Mouse (Mus musculus): ENCODE data around the gene Ptpn13. TPM values are rescaled to one million over a fixed set of nuclear protein-coding genes. Genes with fewer than 3 reads are reported as not detected.

The Ptpn13 gene
- polyA plus RNA-seq, 1 experiment from 2014 or later, result 4.1 TPM

- Histone ChIP-seq H3K27ac (ENCODE audit: low read length) (no peak overlapping the region), H3K9me3 (ENCODE audit: control insufficient read depth, low read length) (no peaks in the 10 kb centered on the region), H3K4me1 (replicated peaks; ENCODE audit: control insufficient read depth, insufficient read depth, low read length) (peaks cover 5% of the 10 kb centered on the region), H3K36me3 (ENCODE audit: control insufficient read depth, insufficient read depth) (no peaks in the 10 kb centered on the region), H3K4me3 (replicated peaks; ENCODE audit: low read length) (no peak overlapping the region), H3K27me3 (replicated peaks; ENCODE audit: control insufficient read depth, insufficient read depth, low read length) (no peaks in the 10 kb centered on the region), H3K9ac (replicated peaks; ENCODE audit: low read depth, low read length) (no peak overlapping the region), H3K4me2 (ENCODE audit: low read length) (no peak overlapping the region)
- WGBS, result 91% methylated on average over 5 of the region's 5 CpGs
- no peak for ATAC-seq
Measured at GRCm38 (mm10) chr5:103491788-103492187, 66.8 kb downstream of the Ptpn13 start.

DNA sequence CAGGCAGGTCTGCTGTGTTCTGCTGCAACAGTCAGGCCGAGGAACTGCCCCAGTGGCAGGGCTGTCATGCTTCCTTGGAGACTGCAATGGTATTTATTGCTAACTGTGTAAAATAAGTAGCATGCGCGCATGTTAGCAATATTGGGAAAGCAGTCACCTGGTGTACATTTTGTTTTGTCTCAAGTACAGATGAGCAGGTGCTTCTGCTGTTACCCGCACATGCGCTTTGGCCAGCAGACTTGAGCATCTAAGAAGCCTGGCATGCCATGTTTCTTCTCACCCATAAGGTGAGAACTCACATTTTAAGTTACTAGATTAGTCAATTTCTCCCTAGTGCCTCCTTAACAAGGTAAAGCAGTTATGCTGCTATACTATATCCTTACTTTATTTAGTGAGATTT, 72.1 kb downstream of the Ptpn13 start:
- no peak overlapping the region for H3K9ac ChIP-seq (replicated peaks; ENCODE audit: low read depth, low read length)
- no peak overlapping the region; the same call in 1 of the 2 replicates for H3K27ac ChIP-seq (ENCODE audit: low read length)
- peaks cover 12% of the 10 kb centered on the region for H3K4me1 ChIP-seq (replicated peaks; ENCODE audit: control insufficient read depth, insufficient read depth, low read length)
- H3K9me3 ChIP-seq (ENCODE audit: control insufficient read depth, low read length), result no peaks in the 10 kb centered on the region
- H3K4me3 ChIP-seq (replicated peaks; ENCODE audit: low read length), result no peak overlapping the region
- H3K36me3 ChIP-seq (ENCODE audit: control insufficient read depth, insufficient read depth), result no peaks in the 10 kb centered on the region
- WGBS, result 66% methylated on average over 5 of the region's 5 CpGs
- ATAC-seq, result peak; percentile 81
- no peaks in the 10 kb centered on the region for H3K27me3 ChIP-seq (replicated peaks; ENCODE audit: control insufficient read depth, insufficient read depth, low read length)
- H3K4me2 ChIP-seq (ENCODE audit: low read length), result no peak overlapping the region

DNA sequence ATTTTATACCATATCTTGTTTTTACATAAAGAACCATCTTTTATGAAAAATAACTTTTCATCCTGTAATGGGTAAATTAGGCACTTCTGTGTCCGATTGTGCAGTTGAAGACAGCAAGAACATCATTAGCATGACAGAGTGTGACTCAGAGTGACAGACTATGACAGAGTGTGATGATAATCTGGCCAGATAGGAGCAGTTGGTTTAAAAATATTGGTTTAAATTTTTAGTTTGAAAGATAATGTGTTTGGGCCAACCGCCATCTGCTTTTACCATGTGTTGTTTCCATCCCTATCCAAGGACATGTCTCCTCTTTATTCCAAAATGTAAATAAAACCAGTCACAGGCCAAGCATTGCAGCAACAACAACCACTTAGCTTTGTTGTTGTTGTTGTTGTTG, 72.5 kb downstream of the Ptpn13 start:
- H3K36me3 ChIP-seq (ENCODE audit: control insufficient read depth, insufficient read depth), result no peaks in the 10 kb centered on the region
- WGBS, result 65% methylated on average over 2 of the region's 2 CpGs
- H3K27me3 ChIP-seq (replicated peaks; ENCODE audit: control insufficient read depth, insufficient read depth, low read length), result no peaks in the 10 kb centered on the region
- H3K4me2 ChIP-seq (ENCODE audit: low read length), result no peak overlapping the region
- H3K27ac ChIP-seq (ENCODE audit: low read length), result no peak overlapping the region
- peak; percentile 89 for ATAC-seq
- peaks cover 12% of the 10 kb centered on the region for H3K4me1 ChIP-seq (replicated peaks; ENCODE audit: control insufficient read depth, insufficient read depth, low read length)
- H3K9me3 ChIP-seq (ENCODE audit: control insufficient read depth, low read length), result no peaks in the 10 kb centered on the region
- no peak overlapping the region for H3K9ac ChIP-seq (replicated peaks; ENCODE audit: low read depth, low read length)
- H3K4me3 ChIP-seq (replicated peaks; ENCODE audit: low read length), result no peak overlapping the region

DNA sequence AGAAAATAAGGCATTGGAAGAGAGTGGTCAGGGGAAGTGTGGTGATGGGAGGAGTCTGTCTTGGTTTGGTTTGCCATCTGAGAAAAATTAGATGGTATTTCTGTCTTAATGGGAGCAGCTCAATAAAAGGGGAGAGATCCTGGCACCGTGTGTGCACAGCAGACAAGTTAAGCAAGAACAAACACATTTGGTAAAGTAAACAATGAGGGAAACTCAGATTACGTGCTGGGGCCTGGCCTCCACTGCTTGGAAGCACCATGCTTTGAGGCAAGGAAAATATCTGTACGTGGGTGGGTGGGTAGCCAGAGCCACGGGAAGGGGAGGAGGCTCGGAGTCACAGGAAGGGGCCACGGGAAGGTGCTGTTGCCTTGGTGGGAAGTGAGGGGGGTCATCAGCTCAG, 74.3 kb downstream of the Ptpn13 start:
- Histone ChIP-seq H3K27ac (ENCODE audit: low read length) (no peak overlapping the region), H3K36me3 (ENCODE audit: control insufficient read depth, insufficient read depth) (no peaks in the 10 kb centered on the region), H3K9me3 (ENCODE audit: control insufficient read depth, low read length) (no peaks in the 10 kb centered on the region), H3K4me1 (replicated peaks; ENCODE audit: control insufficient read depth, insufficient read depth, low read length) (peaks cover 12% of the 10 kb centered on the region), H3K27me3 (replicated peaks; ENCODE audit: control insufficient read depth, insufficient read depth, low read length) (no peaks in the 10 kb centered on the region), H3K4me2 (ENCODE audit: low read length) (no peak overlapping the region), H3K9ac (replicated peaks; ENCODE audit: low read depth, low read length) (no peak overlapping the region), H3K4me3 (replicated peaks; ENCODE audit: low read length) (no peak overlapping the region)
- no peak for ATAC-seq
- 52% methylated on average over 6 of the region's 6 CpGs for WGBS

DNA sequence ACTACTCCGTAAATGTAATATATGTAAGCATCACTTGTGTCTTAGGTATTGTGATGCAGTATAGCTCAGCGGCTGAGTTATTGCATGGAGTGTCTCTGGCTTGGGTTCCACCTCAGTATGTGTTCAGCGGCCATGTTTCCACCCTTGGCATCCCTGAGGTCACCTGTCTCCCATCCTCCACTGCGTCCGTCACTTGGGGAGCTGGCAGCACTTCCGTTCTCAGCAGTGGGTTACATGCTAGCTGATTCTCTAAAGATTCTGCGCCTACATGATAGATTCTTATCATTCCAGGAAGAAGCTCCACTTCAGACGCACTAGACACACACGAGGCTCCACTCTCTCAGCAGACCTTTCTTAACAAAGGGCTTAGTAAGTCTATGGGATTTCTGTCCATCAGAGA, 76.1 kb downstream of the Ptpn13 start:
- no peaks in the 10 kb centered on the region for H3K36me3 ChIP-seq (ENCODE audit: control insufficient read depth, insufficient read depth)
- H3K4me1 ChIP-seq (replicated peaks; ENCODE audit: control insufficient read depth, insufficient read depth, low read length), result peaks cover 7% of the 10 kb centered on the region
- ATAC-seq, result no peak
- no peak overlapping the region for H3K4me3 ChIP-seq (replicated peaks; ENCODE audit: low read length)
- no peaks in the 10 kb centered on the region for H3K9me3 ChIP-seq (ENCODE audit: control insufficient read depth, low read length)
- WGBS, result 94% methylated on average over 9 of the region's 9 CpGs
- no peak overlapping the region for H3K4me2 ChIP-seq (ENCODE audit: low read length)
- H3K27ac ChIP-seq (ENCODE audit: low read length), result no peak overlapping the region
- H3K27me3 ChIP-seq (replicated peaks; ENCODE audit: control insufficient read depth, insufficient read depth, low read length), result no peaks in the 10 kb centered on the region
- no peak overlapping the region for H3K9ac ChIP-seq (replicated peaks; ENCODE audit: low read depth, low read length)

DNA sequence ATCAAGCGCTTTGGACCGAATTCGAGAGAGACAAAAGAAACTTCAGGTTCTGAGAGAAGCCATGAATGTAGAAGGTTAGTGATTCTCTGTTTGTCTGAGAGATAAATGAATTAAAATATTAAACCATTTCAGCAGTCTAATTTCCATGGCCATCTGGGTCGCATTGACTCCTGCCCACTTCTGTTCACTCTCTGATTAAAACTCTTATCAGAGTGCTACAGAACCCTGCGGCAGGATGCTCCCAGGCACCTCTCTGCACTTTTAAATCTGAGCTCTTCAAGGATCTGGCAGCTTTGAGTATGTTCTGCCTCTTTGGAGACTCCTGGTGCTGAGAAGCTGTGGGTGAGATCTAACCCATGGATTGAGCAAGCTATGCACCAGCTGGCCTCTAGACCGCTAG, 76.8 kb downstream of the Ptpn13 start:
- no peaks in the 10 kb centered on the region for H3K36me3 ChIP-seq (ENCODE audit: control insufficient read depth, insufficient read depth)
- no peak overlapping the region for H3K4me3 ChIP-seq (replicated peaks; ENCODE audit: low read length)
- WGBS, result 98% methylated on average over 6 of the region's 6 CpGs
- H3K9ac ChIP-seq (replicated peaks; ENCODE audit: low read depth, low read length), result no peak overlapping the region
- no peak for ATAC-seq
- no peaks in the 10 kb centered on the region for H3K9me3 ChIP-seq (ENCODE audit: control insufficient read depth, low read length)
- peaks cover 6% of the 10 kb centered on the region; the same call in 1 of the 2 replicates for H3K4me1 ChIP-seq (replicated peaks; ENCODE audit: control insufficient read depth, insufficient read depth, low read length)
- no peak overlapping the region for H3K27ac ChIP-seq (ENCODE audit: low read length)
- H3K27me3 ChIP-seq (replicated peaks; ENCODE audit: control insufficient read depth, insufficient read depth, low read length), result no peaks in the 10 kb centered on the region
- H3K4me2 ChIP-seq (ENCODE audit: low read length), result no peak overlapping the region

DNA sequence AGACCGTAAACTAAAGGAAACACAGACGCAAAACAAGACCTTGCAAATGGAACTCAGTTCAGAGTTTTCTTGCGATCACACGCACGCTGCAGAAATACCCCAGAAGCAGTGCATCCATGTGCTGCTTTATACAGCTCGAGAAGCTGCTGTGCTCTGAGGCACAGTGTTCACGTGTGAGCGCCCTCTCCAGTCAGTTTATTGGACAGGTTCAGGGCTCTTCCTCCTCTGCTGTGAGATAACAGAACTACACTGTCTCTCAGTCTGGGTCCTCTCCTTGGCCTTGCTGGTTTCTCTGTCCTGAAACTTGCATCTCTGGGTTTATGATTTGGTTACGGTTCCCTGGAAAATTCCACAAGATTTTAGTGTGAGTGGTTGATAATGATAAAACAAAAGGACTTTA, 88.2 kb downstream of the Ptpn13 start:
- no peak overlapping the region for H3K27ac ChIP-seq (ENCODE audit: low read length)
- no peaks in the 10 kb centered on the region for H3K4me1 ChIP-seq (replicated peaks; ENCODE audit: control insufficient read depth, insufficient read depth, low read length)
- H3K36me3 ChIP-seq (ENCODE audit: control insufficient read depth, insufficient read depth), result no peaks in the 10 kb centered on the region
- no peak overlapping the region for H3K4me2 ChIP-seq (ENCODE audit: low read length)
- H3K9ac ChIP-seq (replicated peaks; ENCODE audit: low read depth, low read length), result no peak overlapping the region
- no peaks in the 10 kb centered on the region for H3K9me3 ChIP-seq (ENCODE audit: control insufficient read depth, low read length)
- H3K4me3 ChIP-seq (replicated peaks; ENCODE audit: low read length), result no peak overlapping the region
- H3K27me3 ChIP-seq (replicated peaks; ENCODE audit: control insufficient read depth, insufficient read depth, low read length), result no peaks in the 10 kb centered on the region
- WGBS, result 78% methylated on average over 9 of the region's 9 CpGs
- no peak for ATAC-seq

DNA sequence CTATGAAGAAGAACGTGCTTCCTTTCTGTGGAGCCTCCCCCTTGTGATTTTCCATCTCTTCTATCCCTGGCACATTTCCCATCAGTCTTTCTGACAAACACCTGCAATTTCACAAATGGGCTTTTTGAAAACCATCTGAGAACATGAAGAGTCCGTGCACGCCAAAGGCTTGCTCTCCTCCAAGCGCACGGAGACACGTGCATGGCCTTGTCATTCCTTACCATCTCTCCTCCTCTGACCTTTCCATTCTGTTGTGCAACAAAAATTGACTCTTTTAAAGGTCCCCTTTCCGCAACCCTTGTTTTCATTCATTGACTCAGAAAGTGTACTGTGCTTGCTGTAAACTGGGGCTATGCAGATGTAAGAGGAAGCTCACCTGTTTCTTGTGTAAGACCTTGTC, 89.4 kb downstream of the Ptpn13 start:
- no peak overlapping the region for H3K27ac ChIP-seq (ENCODE audit: low read length)
- no peak overlapping the region for H3K9ac ChIP-seq (replicated peaks; ENCODE audit: low read depth, low read length)
- 89% methylated on average over 7 of the region's 7 CpGs for WGBS
- H3K4me1 ChIP-seq (replicated peaks; ENCODE audit: control insufficient read depth, insufficient read depth, low read length), result no peaks in the 10 kb centered on the region; the same call in 1 of the 2 replicates
- H3K4me2 ChIP-seq (ENCODE audit: low read length), result no peak overlapping the region
- no peaks in the 10 kb centered on the region for H3K27me3 ChIP-seq (replicated peaks; ENCODE audit: control insufficient read depth, insufficient read depth, low read length)
- no peak for ATAC-seq
- no peaks in the 10 kb centered on the region for H3K9me3 ChIP-seq (ENCODE audit: control insufficient read depth, low read length)
- no peak overlapping the region for H3K4me3 ChIP-seq (replicated peaks; ENCODE audit: low read length)
- H3K36me3 ChIP-seq (ENCODE audit: control insufficient read depth, insufficient read depth), result no peaks in the 10 kb centered on the region

DNA sequence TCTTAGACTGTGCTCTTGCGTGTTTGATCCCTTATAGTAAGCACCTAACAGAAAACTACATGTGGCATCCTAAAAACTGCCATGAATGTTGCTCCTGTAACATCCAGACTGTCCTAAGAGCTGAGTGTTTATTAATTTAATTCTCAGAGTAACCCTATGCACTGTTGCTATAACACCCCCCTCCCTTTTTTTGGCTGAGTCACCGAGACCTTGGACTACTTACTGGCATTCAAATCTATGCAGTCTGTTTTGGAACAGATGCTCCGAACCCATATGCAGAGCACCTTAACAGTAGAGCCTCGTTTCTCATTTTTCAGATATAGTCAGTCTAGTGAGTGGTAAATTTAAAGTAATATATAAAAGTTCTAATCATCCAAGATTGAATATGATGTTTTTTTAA, 90.9 kb downstream of the Ptpn13 start:
- H3K9me3 ChIP-seq (ENCODE audit: control insufficient read depth, low read length), result no peaks in the 10 kb centered on the region
- no peak overlapping the region for H3K9ac ChIP-seq (replicated peaks; ENCODE audit: low read depth, low read length)
- H3K4me3 ChIP-seq (replicated peaks; ENCODE audit: low read length), result no peak overlapping the region
- H3K27me3 ChIP-seq (replicated peaks; ENCODE audit: control insufficient read depth, insufficient read depth, low read length), result no peaks in the 10 kb centered on the region
- 62% methylated on average over 4 of the region's 4 CpGs for WGBS
- no peaks in the 10 kb centered on the region; the same call in 1 of the 2 replicates for H3K4me1 ChIP-seq (replicated peaks; ENCODE audit: control insufficient read depth, insufficient read depth, low read length)
- H3K4me2 ChIP-seq (ENCODE audit: low read length), result no peak overlapping the region
- ATAC-seq, result peak; percentile 50; the same call in 1 of the 2 replicates
- no peak overlapping the region for H3K27ac ChIP-seq (ENCODE audit: low read length)
- H3K36me3 ChIP-seq (ENCODE audit: control insufficient read depth, insufficient read depth), result no peaks in the 10 kb centered on the region

DNA sequence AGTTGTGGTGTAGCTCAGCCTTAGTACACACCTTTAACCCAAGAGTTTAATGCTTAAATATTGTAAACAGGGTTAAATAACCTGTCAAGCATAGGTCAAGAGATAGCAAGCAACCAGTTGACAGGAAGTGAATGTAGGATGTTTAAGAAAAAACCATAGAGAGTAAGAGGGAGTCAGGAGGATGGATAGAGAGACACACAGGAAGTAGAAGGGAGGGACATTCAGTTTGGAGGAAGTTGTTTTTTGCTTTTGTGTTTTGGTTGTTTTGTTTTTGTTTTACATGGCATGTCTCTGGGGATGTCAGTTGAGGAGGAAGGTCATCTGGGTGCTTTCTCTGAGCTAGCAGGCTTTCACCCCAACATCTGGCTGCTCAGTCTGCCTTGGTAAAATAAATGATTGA, 91.6 kb downstream of the Ptpn13 start:
- no peaks in the 10 kb centered on the region; the same call in 1 of the 2 replicates for H3K4me1 ChIP-seq (replicated peaks; ENCODE audit: control insufficient read depth, insufficient read depth, low read length)
- no peak overlapping the region for H3K9ac ChIP-seq (replicated peaks; ENCODE audit: low read depth, low read length)
- H3K36me3 ChIP-seq (ENCODE audit: control insufficient read depth, insufficient read depth), result no peaks in the 10 kb centered on the region
- H3K4me2 ChIP-seq (ENCODE audit: low read length), result no peak overlapping the region
- no peak overlapping the region for H3K27ac ChIP-seq (ENCODE audit: low read length)
- no peak overlapping the region for H3K4me3 ChIP-seq (replicated peaks; ENCODE audit: low read length)
- H3K9me3 ChIP-seq (ENCODE audit: control insufficient read depth, low read length), result no peaks in the 10 kb centered on the region
- ATAC-seq, result no peak
- no peaks in the 10 kb centered on the region for H3K27me3 ChIP-seq (replicated peaks; ENCODE audit: control insufficient read depth, insufficient read depth, low read length)

Measured in forebrain, embryonic 16.5 days (tissue).